Mouse (Mus musculus) liver, adult 2 months (tissue): Measurements from ENCODE around the gene Ptcd1. TPM values are rescaled to one million over a fixed set of nuclear protein-coding genes. Genes with fewer than 3 reads are reported as not detected.

Experiments
- DNase-seq: peaks from one replicate; pipeline ENCODE4 v3.0.0-alpha.2; 2011; ENCODE audit warnings: low read depth, low spot score; ENCODE audit errors: extremely low read depth
- H3K27ac ChIP-seq: fragments of 200-500 bp; replicated peaks from 2 replicates; pipeline ENCODE4 v1.5.1; 2012; ENCODE audit warnings: low read depth, mild to moderate bottlenecking, control low read depth, inconsistent platforms, low read length; ENCODE audit not compliant: insufficient read depth
- H3K27me3 ChIP-seq: fragments of 200-500 bp; 2 replicates; pipeline ENCODE4 v1.6.1; 2012; ENCODE audit warnings: mild to moderate bottlenecking, moderate library complexity, low read length, inconsistent platforms; ENCODE audit not compliant: control insufficient read depth, insufficient read depth
- H3K36me3 ChIP-seq: fragments of 200-500 bp; 2 replicates; pipeline ENCODE4 v1.6.1; 2012; ENCODE audit warnings: low read length, inconsistent platforms; ENCODE audit not compliant: control insufficient read depth, insufficient read depth
- H3K4me1 ChIP-seq: fragments of 200-500 bp; 2 replicates; pipeline ENCODE4 v1.6.1; 2011; ENCODE audit warnings: low read length; ENCODE audit not compliant: control insufficient read depth, insufficient read depth
- H3K4me3 ChIP-seq: fragments of 200-500 bp; 2 replicates; pipeline ENCODE4 v1.5.1; 2011; ENCODE audit warnings: low read depth, mild to moderate bottlenecking, control low read depth, low read length, moderate library complexity; ENCODE audit not compliant: insufficient read depth
- H3K79me2 ChIP-seq: fragments of 200-500 bp; 2 replicates; pipeline ENCODE4 v1.6.1; 2012; ENCODE audit warnings: inconsistent platforms, mild to moderate bottlenecking, low read length, moderate library complexity; ENCODE audit not compliant: control insufficient read depth, insufficient read depth
- H3K9ac ChIP-seq: fragments of 200-500 bp; 2 replicates; pipeline ENCODE4 v1.6.1; 2012; ENCODE audit warnings: low read depth, mild to moderate bottlenecking, control low read depth, inconsistent platforms, low read length
- CTCF ChIP-seq: fragments of 200-500 bp; IDR thresholded peaks from 2 replicates; pipeline ENCODE4 v1.5.1; 2011; ENCODE audit warnings: low read depth, low read length, control low read depth
- POLR2A ChIP-seq: fragments of 200-500 bp; IDR thresholded peaks from 2 replicates; pipeline ENCODE4 v1.6.1; 2011; ENCODE audit warnings: low read length, control low read depth; ENCODE audit not compliant: insufficient read depth; ENCODE audit errors: extremely low read depth
- WGBS: fragments of 180-500 bp; shearing (Covaris S2); methylation state at CpG from one replicate; pipeline ENCODE4 v1.1.7; 2018; 5-methylcytosine and 5-hydroxymethylcytosine counted together
- polyA plus RNA-seq: library from polyadenylated mRNA; depleted of rRNA; stranded (reverse); fragments of >200 nt; gene quantifications from 2 replicates; pipeline ENCODE4 v1.2.3, GENCODE M21; 2012; rRNA removed
- total RNA-seq: library from RNA; depleted of rRNA; stranded (reverse); fragments of >200 nt; gene quantifications from 2 replicates; pipeline ENCODE4 v1.2.3, GENCODE M21; 2014; rRNA removed

Gene Ptcd1
- total and polyA plus RNA-seq, 2 experiments, result 7.2 to 7.5 TPM

DNA sequence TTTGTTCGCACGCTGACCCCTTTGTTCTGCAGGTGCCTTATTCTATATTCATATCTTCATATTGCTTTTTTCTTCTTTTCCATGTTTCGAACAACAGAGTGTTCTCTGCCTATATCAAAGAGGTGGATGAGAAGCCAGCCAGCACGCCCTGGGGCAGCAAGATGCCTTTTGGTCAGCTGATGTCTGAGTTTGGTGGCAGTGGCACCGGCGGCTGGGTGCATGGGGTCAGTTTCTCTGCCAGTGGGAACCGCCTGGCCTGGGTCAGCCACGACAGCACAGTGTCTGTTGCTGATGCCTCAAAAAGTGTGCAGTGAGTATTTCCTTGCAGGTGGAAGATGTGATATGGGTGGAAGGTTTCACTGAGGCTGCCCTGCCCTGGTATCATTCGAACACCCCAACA, 65.9 kb downstream of the Ptcd1 start:
- Histone ChIP-seq H3K27me3 (no peaks in the 10 kb centered on the region), H3K4me3 (no peak overlapping the region), H3K36me3 (peaks cover 38% of the 10 kb centered on the region), H3K4me1 (no peaks in the 10 kb centered on the region), H3K27ac (no peak overlapping the region), H3K79me2 (no peaks in the 10 kb centered on the region), H3K9ac (no peak overlapping the region)
- TF ChIP-seq CTCF (no peak), POLR2A (no peak)
- 98% methylated on average over 9 of the region's 9 CpGs for WGBS
- DNase-seq, result no peak

DNA sequence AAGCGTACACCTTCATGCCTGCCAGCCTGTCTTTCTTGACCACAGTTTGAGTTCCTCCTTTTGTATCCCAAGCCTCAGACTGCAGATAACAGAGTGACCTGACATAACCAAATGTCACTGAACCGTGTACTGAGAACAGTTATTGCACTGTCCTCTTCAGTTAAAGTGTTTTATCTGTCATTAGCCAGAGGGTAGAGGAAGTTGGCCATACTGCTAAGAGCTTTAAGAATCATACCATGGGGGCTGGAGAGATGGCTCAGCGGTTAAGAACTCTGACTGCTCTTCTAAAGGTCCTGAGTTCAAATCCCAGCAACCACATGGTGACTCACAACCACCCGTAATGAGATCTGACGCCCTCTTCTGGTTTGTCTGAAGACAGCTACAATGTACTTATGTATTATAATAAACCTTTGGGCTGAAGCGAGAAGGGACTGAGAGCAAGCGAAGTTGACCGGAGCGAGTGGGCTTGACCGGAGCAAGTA, 68.5 kb downstream of the Ptcd1 start:
- Histone ChIP-seq H3K4me1 (no peaks in the 10 kb centered on the region), H3K4me3 (no peak overlapping the region), H3K36me3 (peaks cover 42% of the 10 kb centered on the region), H3K9ac (no peak overlapping the region), H3K27me3 (no peaks in the 10 kb centered on the region), H3K79me2 (0 out of 2 replicates have a peak, but pooled peaks cover 2% of the 10 kb centered on the region), H3K27ac (no peak overlapping the region)
- no peak for DNase-seq
- 94% methylated on average over 10 of the region's 10 CpGs for WGBS
- TF ChIP-seq CTCF (no peak), POLR2A (no peak)

Other genes starting within 250 kb of the Ptcd1 start
- gene Smurf1, start 201.3 kb downstream of the Ptcd1 start, total RNA-seq, result 5.2 and 6.0 TPM in 2 replicates
- 6.7 and 8.6 TPM in 2 replicates for gene Smurf1, start 201.3 kb downstream of the Ptcd1 start, polyA plus RNA-seq
- not detected in 2 replicates for gene Gm4871, start 134.4 kb downstream of the Ptcd1 start, total RNA-seq
- not detected in 2 replicates for gene Gm4871, start 134.4 kb downstream of the Ptcd1 start, polyA plus RNA-seq
- gene 1700018F24Rik, start 124.1 kb downstream of the Ptcd1 start, total RNA-seq, result not detected in 2 replicates
- not detected in 2 replicates for gene 1700018F24Rik, start 124.1 kb downstream of the Ptcd1 start, polyA plus RNA-seq
- gene Arpc1a, start 83.3 kb downstream of the Ptcd1 start, total RNA-seq, result 36.0 and 47.1 TPM in 2 replicates
- gene Arpc1a, start 83.3 kb downstream of the Ptcd1 start, polyA plus RNA-seq, result 64.7 and 66.5 TPM in 2 replicates
- gene Kpna7, start 83.1 kb downstream of the Ptcd1 start, total RNA-seq, result not detected in 2 replicates
- not detected in 2 replicates for gene Kpna7, start 83.1 kb downstream of the Ptcd1 start, polyA plus RNA-seq
- gene Arpc1b, start 52.9 kb downstream of the Ptcd1 start, total RNA-seq, result 30.9 and 61.0 TPM in 2 replicates
- 93.8 and 137 TPM in 2 replicates for gene Arpc1b, start 52.9 kb downstream of the Ptcd1 start, polyA plus RNA-seq
- gene Pdap1, start 26.9 kb downstream of the Ptcd1 start, total RNA-seq, result 12.6 and 16.1 TPM in 2 replicates
- 16.9 and 19.7 TPM in 2 replicates for gene Pdap1, start 26.9 kb downstream of the Ptcd1 start, polyA plus RNA-seq
- gene Bud31, start 26.7 kb downstream of the Ptcd1 start, total RNA-seq, result 57.9 and 66.4 TPM in 2 replicates
- gene Bud31, start 26.7 kb downstream of the Ptcd1 start, polyA plus RNA-seq, result 45.5 and 45.7 TPM in 2 replicates
- gene Cpsf4, start 105 bp upstream of the Ptcd1 start, total RNA-seq, result 16.4 TPM in 2 replicates
- gene Cpsf4, start 105 bp upstream of the Ptcd1 start, polyA plus RNA-seq, result 16.8 and 20.2 TPM in 2 replicates
- gene Atp5j2, start 25.0 kb upstream of the Ptcd1 start, total RNA-seq, result 331 and 332 TPM in 2 replicates
- 171 and 187 TPM in 2 replicates for gene Atp5j2, start 25.0 kb upstream of the Ptcd1 start, polyA plus RNA-seq
- gene Zkscan14, start 34.8 kb upstream of the Ptcd1 start, total RNA-seq, result 6.8 and 8.5 TPM in 2 replicates
- gene Zkscan14, start 34.8 kb upstream of the Ptcd1 start, polyA plus RNA-seq, result 1.8 and 2.1 TPM in 2 replicates
- 7.6 and 7.8 TPM in 2 replicates for gene Zkscan5, start 37.5 kb upstream of the Ptcd1 start, total RNA-seq
- gene Zkscan5, start 37.5 kb upstream of the Ptcd1 start, polyA plus RNA-seq, result 4.8 and 4.9 TPM in 2 replicates
- 29.5 and 29.9 TPM in 2 replicates for gene Zfp655, start 64.6 kb upstream of the Ptcd1 start, total RNA-seq
- 11.4 and 11.8 TPM in 2 replicates for gene Zfp655, start 64.6 kb upstream of the Ptcd1 start, polyA plus RNA-seq
- gene Zscan25, start 113.4 kb upstream of the Ptcd1 start, total RNA-seq, result 3.0 and 3.5 TPM in 2 replicates
- gene Zscan25, start 113.4 kb upstream of the Ptcd1 start, polyA plus RNA-seq, result 6.5 and 6.7 TPM in 2 replicates
- gene Cyp3a57, start 178.2 kb upstream of the Ptcd1 start, total RNA-seq, result 0.18 TPM in 1 of 2 replicates, not detected in the other
- not detected in 2 replicates for gene Cyp3a57, start 178.2 kb upstream of the Ptcd1 start, polyA plus RNA-seq